ENCODE assay signal across 8 mouse cellular contexts in the genomic region with DNA sequence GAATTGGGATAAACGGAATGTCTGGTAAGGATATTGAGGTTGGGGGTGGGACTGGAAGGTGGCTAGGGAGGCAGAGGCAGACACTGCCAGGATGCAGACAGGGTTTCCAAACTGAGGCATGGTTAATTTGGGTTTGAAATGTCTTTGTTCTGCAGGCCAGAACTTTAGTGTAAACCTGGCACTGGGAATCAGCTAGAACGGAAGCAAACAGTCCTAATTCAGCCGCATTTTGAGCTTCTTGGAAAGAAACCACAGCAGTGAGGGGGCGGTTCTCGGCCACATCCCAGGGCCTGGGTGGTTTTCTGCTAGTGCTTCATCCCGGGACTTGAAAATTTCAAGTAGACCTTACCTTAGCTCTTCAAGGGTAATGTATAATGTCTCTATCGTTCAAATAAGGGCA.
DNase-seq lines count a peak whose midpoint lies in the region; ATAC-seq and TF ChIP-seq lines count a peak whose summit lies in the region.

No protein-coding gene starts in this region.

- H3K4me3 ChIP-seq in forebrain, embryonic 16.5 days (replicated peaks; ENCODE audit: low read length), result no peak overlapping the region
- no peak overlapping the region for H3K4me3 ChIP-seq in forebrain, postnatal 0 days (ENCODE audit: low read depth, low read length)
- H3K4me3 ChIP-seq in G1E (ENCODE audit: low read depth, low read length), result no peak overlapping the region; the same call in 1 of the 2 replicates
- no peak overlapping the region for H3K4me3 ChIP-seq in limb, embryonic 15.5 days

- no peak overlapping the region for H3K4me2 ChIP-seq in forebrain, embryonic 16.5 days (ENCODE audit: low read length)
- no peak overlapping the region for H3K4me2 ChIP-seq in forebrain, postnatal 0 days (ENCODE audit: low read depth)
- no peak overlapping the region for H3K4me2 ChIP-seq in limb, embryonic 15.5 days

- H3K27me3 ChIP-seq in forebrain, embryonic 16.5 days (replicated peaks; ENCODE audit: control insufficient read depth, insufficient read depth, low read length), result 0 out of 2 replicates have a peak, but pooled peaks cover 2% of the 10 kb centered on the region
- H3K27me3 ChIP-seq in forebrain, postnatal 0 days (ENCODE audit: insufficient read depth, low read length), result no peaks in the 10 kb centered on the region
- no peaks in the 10 kb centered on the region for H3K27me3 ChIP-seq in G1E (ENCODE audit: insufficient read depth, low read length)
- no peaks in the 10 kb centered on the region for H3K27me3 ChIP-seq in limb, embryonic 15.5 days

- no peak for TF ChIP-seq CTCF in forebrain, postnatal 0 days (IDR thresholded peaks at IDR 0.05; ENCODE audit: low read depth)
- TF ChIP-seq CTCF in G1E (IDR thresholded peaks at IDR 0.05; ENCODE audit: low read depth, low read length), result no peak

- DNase-seq in forebrain, postnatal 0 days, result no peak
- peak; percentile 15 for DNase-seq in G1E (ENCODE audit: low spot score)
- peak; percentile 63 for DNase-seq in gastrocnemius, postnatal 25 days
- no peak for DNase-seq in thymus, postnatal 4 days
- no peak for DNase-seq in thymus, postnatal 25 days
- no peak for DNase-seq in testis, postnatal 14 days (ENCODE audit: low spot score)

- ATAC-seq in forebrain, embryonic 16.5 days, result peak; percentile 18; the same call in 1 of the 2 replicates
- ATAC-seq in forebrain, postnatal 0 days, result no peak
- no peak for ATAC-seq in G1E (ENCODE audit: extremely low read depth, insufficient number of reproducible peaks, low FRiP score, poor library complexity, severe bottlenecking)
- no peak for ATAC-seq in limb, embryonic 15.5 days (ENCODE audit: insufficient number of reproducible peaks, low FRiP score, low TSS enrichment, low read depth)

- no peak overlapping the region for H3K9ac ChIP-seq in forebrain, embryonic 16.5 days (replicated peaks; ENCODE audit: low read depth, low read length)
- no peak overlapping the region for H3K9ac ChIP-seq in forebrain, postnatal 0 days
- no peak overlapping the region for H3K9ac ChIP-seq in limb, embryonic 15.5 days

- H3K9me3 ChIP-seq in forebrain, embryonic 16.5 days (ENCODE audit: control insufficient read depth, low read length), result no peaks in the 10 kb centered on the region
- H3K9me3 ChIP-seq in forebrain, postnatal 0 days (ENCODE audit: low read length), result no peaks in the 10 kb centered on the region
- no peaks in the 10 kb centered on the region for H3K9me3 ChIP-seq in G1E (replicated peaks)
- H3K9me3 ChIP-seq in limb, embryonic 15.5 days, result no peaks in the 10 kb centered on the region

- peaks cover 9% of the 10 kb centered on the region for H3K4me1 ChIP-seq in forebrain, embryonic 16.5 days (replicated peaks; ENCODE audit: control insufficient read depth, insufficient read depth, low read length)
- peaks cover 1% of the 10 kb centered on the region; the same call in 1 of the 2 replicates for H3K4me1 ChIP-seq in forebrain, postnatal 0 days (ENCODE audit: insufficient read depth)
- H3K4me1 ChIP-seq in G1E (ENCODE audit: insufficient read depth, low read depth, low read length), result peaks cover 38% of the 10 kb centered on the region
- peaks cover 36% of the 10 kb centered on the region for H3K4me1 ChIP-seq in limb, embryonic 15.5 days

- no peak overlapping the region for H3K27ac ChIP-seq in forebrain, embryonic 16.5 days (ENCODE audit: low read length)
- no peak overlapping the region for H3K27ac ChIP-seq in forebrain, postnatal 0 days (ENCODE audit: low read depth, low read length)
- peak overlapping the region; percentile 47 for H3K27ac ChIP-seq in limb, embryonic 15.5 days

- H3K36me3 ChIP-seq in forebrain, embryonic 16.5 days (ENCODE audit: control insufficient read depth, insufficient read depth), result no peaks in the 10 kb centered on the region
- no peaks in the 10 kb centered on the region for H3K36me3 ChIP-seq in forebrain, postnatal 0 days (ENCODE audit: insufficient read depth)
- H3K36me3 ChIP-seq in G1E (replicated peaks), result no peaks in the 10 kb centered on the region
- no peaks in the 10 kb centered on the region for H3K36me3 ChIP-seq in limb, embryonic 15.5 days

- 77% methylated on average over 7 of the region's 7 CpGs for WGBS in forebrain, embryonic 16.5 days
- WGBS in forebrain, postnatal 0 days, result 61% methylated on average over 7 of the region's 7 CpGs
- 50% methylated on average over 7 of the region's 7 CpGs for WGBS in limb, embryonic 15.5 days

Comparison
In these comparisons a context has a peak if more than half of its experiments do, and no peak if none do; other contexts are left out.
1. DNase-seq: peak in G1E (single experiment) and gastrocnemius, postnatal 25 days (single experiment); none in forebrain, postnatal 0 days (single experiment), thymus, postnatal 4 days (single experiment), thymus, postnatal 25 days (single experiment) and testis, postnatal 14 days (single experiment).